Mouse (Mus musculus): ENCODE measurements around the gene Tmcc1.

DNA sequence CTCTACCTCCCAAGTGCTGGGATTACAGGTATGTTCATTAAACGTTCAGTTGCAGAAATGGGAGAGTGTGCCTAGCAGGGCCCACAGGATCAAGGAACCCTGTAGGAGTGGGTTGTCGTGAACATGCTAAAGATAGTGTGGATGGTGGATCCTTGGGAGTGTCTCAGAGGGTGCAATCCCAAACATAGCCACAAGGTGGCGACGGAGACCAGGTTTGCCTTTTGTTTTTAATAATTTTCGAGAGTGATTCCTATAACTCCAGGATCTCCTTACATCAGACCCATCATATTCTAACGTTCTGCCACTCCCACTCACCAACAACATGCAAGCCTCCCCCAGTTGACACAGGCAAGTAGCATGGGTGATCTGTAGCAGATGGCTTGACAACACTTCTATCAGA lies 182.7 kb downstream of the Tmcc1 start:
- peak; percentile 98 for TF ChIP-seq CTCF (IDR thresholded peaks at IDR 0.05; ENCODE audit: low read depth)
- no peak for TF ChIP-seq EP300 (optimal IDR thresholded peaks at IDR 0.05)

All from stomach, postnatal 0 days (tissue).